Mouse (Mus musculus) megakaryocyte, adult 5-6 weeks (primary cell): ENCODE measurements around the gene Nup107. TPM values are rescaled to one million over a fixed set of nuclear protein-coding genes. Genes with fewer than 3 reads are reported as not detected.
A peak's percentile ranks its signal among the peaks of the same experiment; 100 is the strongest.
"Not testable (repeated sequence)": the region's sequence is repeated elsewhere in the genome, so short reads cannot be mapped to it uniquely, and the experiment has no call there.

Experiments
- ATAC-seq: 2 replicates; pipeline ENCODE4 v1.8.0; 2016; ENCODE audit warnings: mild to moderate bottlenecking, inconsistent platforms; ENCODE audit not compliant: poor library complexity, severe bottlenecking
- total RNA-seq, 2 experiments: library from RNA; stranded (forward) in 1 of 2; stranded (reverse) in 1 of 2; fragments of 153-499, 151-499 nt in 1 of 2; fragments of 221-1000, 200-1000 nt in 1 of 2; gene quantifications; 2 replicates each; pipeline versions ENCODE4 v1.2.3 to v1.2.4; 2015 to 2017

The Nup107 gene
- total RNA-seq, 2 experiments from 2014 or later = 50.9 to 68.7 TPM

DNA sequence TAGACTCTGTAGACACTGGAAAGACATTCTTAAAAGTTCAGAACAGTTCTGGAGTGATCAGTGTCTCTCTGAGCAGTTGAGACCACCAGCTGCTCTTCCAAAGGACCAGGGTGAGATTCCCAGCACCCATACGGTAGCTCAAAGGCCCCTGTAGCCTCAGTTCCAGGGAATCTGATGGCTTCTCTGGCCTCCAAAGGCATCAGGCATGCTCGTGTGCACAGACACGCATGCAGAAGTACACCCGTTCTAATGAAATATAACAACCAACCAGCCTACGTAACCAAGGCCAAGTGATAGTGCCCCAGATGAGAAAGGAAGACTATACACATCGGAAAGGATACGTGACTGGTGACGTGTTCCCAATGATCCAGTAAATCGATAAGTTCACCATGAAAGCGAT is 52.3 kb downstream of the Nup107 start:
- ATAC-seq = no peak

- no peak for ATAC-seq
Measured at GRCm38 (mm10) chr10:117739648-117739948, 52.9 kb downstream of the Nup107 start.

DNA sequence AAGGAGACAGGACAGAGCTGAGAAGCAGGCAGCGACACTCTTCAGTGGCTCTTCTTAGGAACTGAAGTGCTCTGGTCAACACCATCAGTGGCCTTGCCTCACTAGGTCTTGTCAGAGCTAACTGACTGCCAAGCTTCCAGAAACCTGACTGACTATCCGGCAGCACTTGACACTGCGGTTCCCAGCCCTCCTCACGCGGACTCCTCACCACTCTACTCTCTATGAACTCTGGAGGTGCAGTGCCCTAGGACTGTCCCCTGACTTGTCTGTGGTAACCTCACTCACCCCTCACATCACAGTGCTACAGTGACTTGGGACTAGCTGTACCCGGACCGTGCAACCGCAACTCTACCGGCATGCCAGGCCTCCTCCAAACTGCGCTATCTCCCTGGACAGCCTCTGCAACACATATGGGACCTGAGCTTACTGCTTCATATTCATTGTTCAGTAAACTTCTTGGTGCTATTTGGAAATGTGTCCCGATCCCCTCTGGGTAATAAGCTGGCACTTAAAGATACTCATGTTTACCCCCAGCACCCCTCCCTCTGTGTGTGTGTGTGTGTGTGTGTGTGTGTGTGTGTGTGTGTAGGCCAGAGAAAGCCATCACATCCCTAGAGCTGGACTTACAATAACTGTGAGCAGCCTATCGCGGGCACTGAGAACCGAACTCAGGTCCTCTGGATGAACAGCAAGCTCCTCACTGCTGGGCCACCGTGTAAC is 53.4 kb downstream of the Nup107 start:
- ATAC-seq = peak; percentile 30

GRCm38 (mm10) chr10:117738140-117738921 is 54.2 kb downstream of the Nup107 start:
- ATAC-seq = peak; percentile 71

GRCm38 (mm10) chr10:117737498-117737897 is 55.0 kb downstream of the Nup107 start:
- not testable (repeated sequence) for ATAC-seq

DNA sequence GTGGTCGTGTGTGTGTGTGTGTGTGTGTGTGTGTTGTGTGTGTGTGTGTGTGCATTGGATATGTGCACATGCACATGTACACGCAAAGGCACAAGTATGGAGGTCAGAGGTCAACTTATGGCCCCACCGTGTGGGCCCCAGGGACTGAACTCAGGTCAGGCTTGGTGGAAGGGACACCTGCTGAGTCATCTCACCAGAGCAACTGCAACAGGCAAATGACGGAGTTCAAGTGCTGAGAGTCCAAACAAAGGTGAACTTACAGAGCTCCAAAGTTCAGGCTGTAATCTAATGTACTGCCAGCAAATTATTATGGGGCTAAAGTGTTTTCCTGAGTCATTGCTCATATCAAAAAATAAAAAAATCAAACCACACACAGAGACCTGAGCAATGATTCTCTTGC is 55.4 kb downstream of the Nup107 start:
- ATAC-seq = no peak

GRCm38 (mm10) chr10:117736573-117736972 is 55.9 kb downstream of the Nup107 start:
- ATAC-seq = no peak

- not testable (repeated sequence) for ATAC-seq
Measured at GRCm38 (mm10) chr10:117735396-117735795, 57.1 kb downstream of the Nup107 start.

DNA sequence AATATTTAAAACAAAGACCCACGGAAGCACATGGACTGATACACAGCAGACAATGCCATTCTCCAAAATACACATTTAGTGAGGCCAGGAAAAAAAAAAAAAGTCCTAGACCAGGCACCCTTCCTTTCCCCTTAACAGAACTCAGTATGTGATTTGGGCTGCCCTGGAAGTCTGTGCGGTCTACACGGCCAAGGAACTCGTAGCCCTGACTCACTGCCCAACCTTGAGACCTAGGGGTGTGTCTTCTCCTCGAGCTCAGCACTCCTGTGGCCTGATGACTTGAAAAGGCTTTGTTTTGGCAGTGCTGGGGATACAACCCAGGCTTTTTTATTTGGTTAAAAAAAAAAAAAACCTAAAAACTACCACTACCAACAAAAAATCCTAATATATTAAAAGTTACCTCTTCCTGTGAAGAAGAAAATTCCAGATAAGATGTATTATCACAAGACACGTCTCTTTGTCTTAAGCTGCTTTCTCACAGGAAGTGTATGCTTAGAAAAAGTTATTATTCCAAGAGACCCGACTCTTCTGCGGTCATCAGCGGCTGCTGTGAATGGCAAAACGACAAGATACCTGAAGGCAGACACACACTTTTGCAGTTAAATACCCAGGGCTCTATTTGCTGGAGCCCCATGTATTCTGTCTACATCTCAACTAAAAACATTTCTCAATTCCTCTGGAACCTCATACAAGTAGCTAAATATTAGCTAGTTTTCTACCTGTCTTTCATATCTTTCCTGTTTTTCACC is 58.2 kb downstream of the Nup107 start:
- ATAC-seq = not testable (repeated sequence)

GRCm38 (mm10) chr10:117733626-117734025 is 58.9 kb downstream of the Nup107 start:
- ATAC-seq = not testable (repeated sequence)

DNA sequence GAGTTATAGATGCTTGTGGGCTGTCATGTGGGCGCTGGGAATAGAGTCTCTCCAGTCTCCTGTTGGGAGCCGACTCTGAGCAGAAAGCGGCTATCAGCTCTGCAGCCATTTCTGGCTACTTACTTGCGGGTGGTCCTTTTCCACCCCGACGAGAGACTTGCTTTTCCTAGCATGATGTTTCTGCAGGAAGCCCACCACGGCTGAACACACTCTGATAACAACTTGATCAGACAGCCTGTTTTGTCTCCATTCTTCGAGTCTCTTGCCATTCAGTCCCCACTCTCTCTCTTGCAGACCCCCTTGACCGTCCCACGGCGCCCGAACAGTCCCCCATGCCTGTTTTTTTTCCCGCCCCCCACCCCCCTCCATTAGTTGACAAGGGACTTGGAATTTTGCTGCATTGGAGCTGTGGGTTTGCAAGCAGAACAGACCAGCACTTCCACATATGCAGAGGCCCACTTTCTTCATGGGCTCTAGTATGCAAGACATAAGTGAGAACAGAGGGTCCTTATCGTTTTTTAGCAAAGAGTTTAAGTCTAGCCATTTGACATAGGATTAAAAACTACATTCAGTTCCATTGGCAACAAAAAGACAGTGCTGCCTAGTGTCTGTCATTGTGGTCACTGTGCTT is 59.4 kb downstream of the Nup107 start:
- ATAC-seq = no peak

DNA sequence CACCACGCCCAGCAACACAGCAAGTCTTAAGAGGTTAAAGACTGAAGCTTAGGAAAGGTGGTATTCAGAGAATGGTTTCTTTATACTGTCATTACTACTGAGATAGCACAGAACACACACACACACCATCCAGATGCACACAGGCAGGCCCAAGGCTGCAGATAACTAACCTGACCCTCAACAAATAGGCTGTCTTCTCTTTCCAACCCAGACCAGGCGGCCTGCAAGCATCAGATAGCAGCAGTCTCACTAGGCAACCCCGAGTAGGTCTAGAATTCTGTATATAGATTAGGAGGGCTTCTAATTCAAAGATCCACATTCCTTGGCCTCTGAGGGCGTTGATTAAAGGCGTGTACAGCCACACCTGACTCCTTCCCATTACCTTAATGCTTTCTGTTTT is 60.3 kb downstream of the Nup107 start:
- peak; percentile 33; the same call in 1 of the 2 replicates for ATAC-seq

GRCm38 (mm10) chr10:117731244-117732101 is 61.0 kb downstream of the Nup107 start:
- ATAC-seq = peak; percentile 88

- ATAC-seq = no peak
Measured at GRCm38 (mm10) chr10:117730637-117731203, 61.8 kb downstream of the Nup107 start.

GRCm38 (mm10) chr10:117730140-117730539 is 62.4 kb downstream of the Nup107 start:
- ATAC-seq = no peak

DNA sequence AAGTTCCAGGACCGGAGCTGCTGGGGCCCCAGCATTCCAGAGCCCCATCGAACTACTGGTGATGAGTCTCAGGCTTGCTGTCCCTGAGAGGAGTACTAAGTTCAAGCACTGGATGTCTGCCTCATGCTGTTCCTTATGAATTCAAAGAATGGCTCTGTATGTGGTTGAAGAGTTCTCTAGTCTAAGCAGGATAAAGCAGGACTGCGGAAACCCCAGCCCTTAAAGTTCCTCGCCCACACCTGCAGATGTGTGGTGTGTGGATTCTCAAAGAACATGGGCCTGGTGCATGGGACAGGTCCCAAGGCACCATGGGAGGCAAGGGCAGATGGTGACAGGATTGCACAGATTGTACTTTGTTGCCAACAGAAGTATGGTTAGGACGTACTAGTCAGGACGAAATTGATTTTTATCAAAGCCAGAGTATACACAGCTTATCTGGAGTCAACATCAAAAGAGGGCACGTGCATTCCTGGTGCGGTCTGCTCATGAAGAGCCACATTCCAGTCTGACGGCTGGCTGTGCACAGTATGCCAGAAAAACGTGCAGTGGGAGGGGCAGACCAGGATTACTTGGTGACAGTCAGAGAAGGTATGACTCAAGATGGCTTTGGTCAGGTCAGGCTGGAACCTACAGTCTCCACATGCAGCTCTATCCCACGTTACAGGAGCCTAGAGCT is 63.2 kb downstream of the Nup107 start:
- no peak for ATAC-seq

- no peak for ATAC-seq
Measured at GRCm38 (mm10) chr10:117728574-117728973, 63.9 kb downstream of the Nup107 start.

DNA sequence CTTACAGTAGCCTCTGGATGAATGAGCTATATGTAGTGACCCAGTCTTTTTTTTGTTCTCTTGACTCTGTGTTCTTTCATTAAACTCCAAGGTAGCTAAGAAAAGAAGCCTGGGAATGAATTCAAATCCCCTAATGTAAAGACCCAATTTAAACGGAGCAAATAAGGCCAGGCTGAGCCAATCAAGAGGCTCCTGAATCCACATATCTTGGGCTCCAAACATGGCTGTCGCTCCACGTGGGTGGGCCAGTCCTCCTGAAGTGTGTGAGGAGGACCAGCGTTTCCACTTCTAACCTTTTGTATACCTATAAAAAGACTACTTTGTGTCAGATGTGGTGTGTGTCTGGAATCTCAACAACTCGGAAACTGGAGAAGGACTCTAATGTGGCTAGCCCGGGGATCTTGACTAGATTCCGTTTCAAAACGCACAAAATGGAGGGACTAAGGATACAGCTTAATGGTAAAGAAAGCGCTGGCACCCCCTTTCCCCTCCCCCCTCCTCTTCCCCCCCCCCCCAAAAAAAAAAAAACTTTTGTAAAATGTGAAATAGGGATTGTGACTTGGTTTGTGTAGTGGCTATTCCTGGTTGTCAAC is 64.9 kb downstream of the Nup107 start:
- no peak for ATAC-seq

GRCm38 (mm10) chr10:117726888-117727385 is 65.6 kb downstream of the Nup107 start:
- no peak for ATAC-seq
